Mouse (Mus musculus): Measurements from ENCODE around the gene Pds5b.
A peak's percentile ranks its signal among the peaks of the same experiment; 100 is the strongest.
"Not testable (repeated sequence)": the region's sequence is repeated elsewhere in the genome, so short reads cannot be mapped to it uniquely, and the experiment has no call there.

Pds5b gene

DNA sequence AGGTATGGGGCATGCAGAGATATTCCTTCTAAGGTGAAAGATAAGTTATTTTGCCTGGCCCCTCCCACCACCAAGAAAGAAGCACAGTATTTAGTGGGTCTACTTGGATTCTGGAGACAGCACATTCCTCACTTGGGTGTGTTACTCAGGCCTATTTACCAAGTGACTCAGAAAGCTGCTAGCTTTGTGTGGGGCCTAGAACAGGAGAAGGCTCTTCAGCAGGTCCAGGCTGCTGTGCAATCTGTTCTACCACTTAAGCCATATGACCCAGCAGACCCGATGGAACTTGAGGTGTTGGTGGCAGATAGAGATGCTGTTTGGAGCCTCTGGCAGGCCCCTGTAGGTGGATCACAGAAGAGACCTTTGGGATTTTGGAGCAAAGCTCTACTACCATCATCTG is 33.1 kb downstream of the Pds5b start:
- not testable (repeated sequence) for DNase-seq

GRCm38 (mm10) chr5:150707181-150707580 is 33.6 kb downstream of the Pds5b start:
- not testable (repeated sequence) for DNase-seq

DNA sequence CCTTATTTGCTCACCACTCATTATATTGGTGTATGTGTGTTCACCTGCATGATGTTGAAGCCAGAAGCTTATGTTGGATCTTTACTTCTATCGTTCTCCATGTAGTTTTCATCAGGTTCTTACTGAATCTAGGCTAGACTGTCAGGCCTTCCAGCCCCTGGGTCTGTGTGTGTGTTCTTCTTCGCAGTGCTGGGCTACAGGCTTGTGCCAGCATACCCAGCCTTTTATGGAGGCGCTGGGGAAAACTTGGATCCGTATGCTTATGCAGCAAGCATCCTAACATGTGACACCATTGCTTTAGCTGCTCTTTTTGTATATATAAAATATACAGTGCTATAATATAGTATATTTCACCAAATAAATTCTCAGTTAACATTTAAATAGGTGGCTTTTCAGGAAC is 38.0 kb downstream of the Pds5b start:
- DNase-seq: no peak

DNA sequence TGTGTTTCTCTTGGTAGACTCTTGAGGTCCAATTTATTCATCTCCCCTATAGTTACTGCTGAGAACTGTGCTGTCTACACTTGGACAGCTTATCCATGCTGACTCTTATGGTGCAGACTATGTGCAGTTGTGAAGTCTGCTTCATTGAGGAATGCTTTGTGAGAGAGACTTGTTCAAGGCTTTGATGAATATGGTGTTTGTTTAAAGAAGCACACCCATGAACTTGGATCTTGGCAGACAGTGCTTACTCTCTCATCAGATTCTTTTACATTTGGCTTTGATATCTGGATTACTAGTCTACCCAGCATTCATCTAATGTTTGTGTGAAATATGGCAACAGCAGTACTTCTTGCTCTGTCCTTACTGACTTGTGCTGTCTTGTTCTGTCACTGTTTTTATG is 39.9 kb downstream of the Pds5b start:
- no peak for DNase-seq

- peak; percentile 58 for DNase-seq
Observed at GRCm38 (mm10) chr5:150717775-150718174, 44.2 kb downstream of the Pds5b start.

GRCm38 (mm10) chr5:150724641-150725040 is 51.1 kb downstream of the Pds5b start:
- no peak for DNase-seq

- not testable (repeated sequence) for DNase-seq
Observed at GRCm38 (mm10) chr5:150737028-150737427, 63.5 kb downstream of the Pds5b start.

- DNase-seq: no peak
Observed at GRCm38 (mm10) chr5:150739311-150739710, 65.8 kb downstream of the Pds5b start.

GRCm38 (mm10) chr5:150740597-150740996 is 67.1 kb downstream of the Pds5b start:
- DNase-seq: no peak

DNA sequence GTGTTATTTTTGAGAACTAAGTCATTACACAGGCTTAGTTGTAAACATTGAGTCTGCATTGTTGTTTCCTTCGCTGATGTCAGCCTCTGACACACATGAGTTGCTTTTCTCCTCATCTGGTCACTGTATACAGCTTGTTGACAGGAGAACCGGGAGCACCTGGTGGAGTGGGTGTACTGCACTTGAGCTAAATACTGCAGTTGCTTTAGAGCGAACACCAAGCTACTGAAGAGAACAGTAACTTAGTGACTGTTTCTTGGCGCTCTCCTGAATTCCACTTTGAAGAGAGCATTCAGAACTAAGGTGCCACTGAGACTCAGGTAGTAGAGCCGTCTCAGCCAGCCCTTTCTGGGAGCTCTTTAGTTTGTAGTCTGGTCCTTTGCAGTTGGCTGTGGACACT is 83.1 kb downstream of the Pds5b start:
- no peak for DNase-seq

DNA sequence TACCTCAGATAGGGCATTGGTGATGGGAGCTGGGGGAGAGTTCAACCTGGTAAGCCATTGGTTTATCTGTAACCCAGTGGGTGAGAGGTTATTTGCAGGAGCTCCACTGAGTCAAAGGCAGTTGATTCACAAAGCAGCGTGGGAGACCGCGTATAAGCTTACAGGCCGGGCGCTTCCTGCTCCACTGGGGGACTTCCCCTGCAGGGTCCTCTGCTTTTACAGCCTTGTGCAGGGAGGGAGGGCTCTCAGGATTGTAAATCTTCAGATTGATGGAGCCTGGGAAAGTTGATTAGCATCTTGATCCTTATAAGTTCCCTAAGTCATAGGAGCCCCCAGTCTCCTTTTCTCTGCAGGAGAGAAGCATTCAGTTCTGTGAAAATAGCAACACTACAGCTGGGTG is 98.9 kb downstream of the Pds5b start:
- no peak for DNase-seq

GRCm38 (mm10) chr5:150773083-150773482 is 99.5 kb downstream of the Pds5b start:
- no peak for DNase-seq

DNA sequence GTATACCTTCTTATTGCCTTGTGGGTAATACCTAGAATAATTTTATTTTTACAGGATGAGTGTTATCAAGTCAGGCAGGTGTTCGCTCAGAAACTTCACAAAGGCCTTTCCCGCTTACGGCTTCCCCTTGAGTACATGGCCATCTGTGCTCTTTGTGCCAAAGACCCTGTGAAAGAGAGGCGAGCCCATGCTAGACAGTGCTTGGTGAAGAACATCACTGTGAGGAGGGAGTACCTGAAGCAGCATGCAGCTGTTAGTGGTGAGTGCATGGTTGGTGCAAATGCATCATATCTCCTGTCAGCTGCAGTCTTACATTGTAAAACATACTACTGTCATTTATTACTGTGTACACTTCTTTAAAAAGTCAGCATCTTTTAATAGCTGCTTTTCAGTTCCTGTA is 114.7 kb downstream of the Pds5b start:
- no peak for DNase-seq

DNA sequence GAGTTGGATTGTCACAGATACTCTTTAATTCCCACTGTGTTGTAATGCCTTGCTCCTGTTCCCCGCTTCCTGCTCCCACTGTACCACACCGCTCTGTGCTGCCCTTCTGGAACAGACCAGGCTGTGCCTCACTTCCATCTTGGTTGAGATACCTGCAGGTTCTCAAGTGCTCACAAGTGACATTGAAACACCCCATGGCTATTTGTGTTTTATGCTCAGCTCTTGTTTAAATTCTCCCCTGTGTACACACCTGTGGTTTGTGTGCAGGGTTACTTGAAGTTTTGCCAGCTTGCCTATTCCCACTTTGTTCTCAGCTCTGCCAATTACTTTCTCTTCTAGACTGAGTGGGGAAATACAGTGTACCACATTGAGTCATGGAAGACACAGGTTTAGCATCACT is 115.5 kb downstream of the Pds5b start:
- no peak for DNase-seq

DNA sequence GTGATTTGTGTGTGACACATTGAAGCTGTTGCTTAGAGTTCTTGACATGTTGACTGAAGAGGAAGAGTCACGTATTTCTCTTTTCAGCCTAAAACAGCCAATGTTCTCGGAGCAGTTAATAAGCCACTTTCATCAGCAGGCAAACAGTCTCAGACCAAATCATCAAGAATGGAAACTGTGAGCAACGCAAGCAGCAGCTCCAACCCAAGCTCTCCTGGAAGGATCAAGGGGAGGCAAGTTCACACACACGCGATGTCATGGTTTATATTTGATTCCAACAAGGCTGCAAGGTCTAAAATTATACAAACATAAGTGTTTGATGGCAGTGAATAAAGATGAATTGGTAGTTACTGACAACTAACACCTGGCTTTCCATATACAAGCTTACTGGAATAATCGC is 120.6 kb downstream of the Pds5b start:
- no peak for DNase-seq

DNA sequence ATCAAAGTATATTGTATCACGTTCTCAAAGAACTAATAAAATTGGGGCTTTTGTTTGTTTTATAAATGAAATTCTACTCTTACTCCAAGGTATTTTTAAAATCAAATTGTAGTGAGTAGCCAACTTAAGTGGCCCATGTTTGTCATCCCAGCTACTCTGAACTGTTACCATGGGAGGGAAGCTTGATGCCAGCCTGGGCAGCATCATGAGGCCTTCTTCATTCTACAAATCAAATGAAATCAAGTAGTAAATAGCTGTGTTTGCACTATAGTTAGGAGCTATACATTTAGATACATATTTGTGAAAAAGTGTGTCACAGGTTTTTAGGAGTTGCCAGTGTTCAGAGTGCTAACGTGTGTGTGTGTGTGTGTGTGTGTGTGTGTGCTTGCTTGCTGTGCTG is 126.5 kb downstream of the Pds5b start:
- no peak for DNase-seq

DNA sequence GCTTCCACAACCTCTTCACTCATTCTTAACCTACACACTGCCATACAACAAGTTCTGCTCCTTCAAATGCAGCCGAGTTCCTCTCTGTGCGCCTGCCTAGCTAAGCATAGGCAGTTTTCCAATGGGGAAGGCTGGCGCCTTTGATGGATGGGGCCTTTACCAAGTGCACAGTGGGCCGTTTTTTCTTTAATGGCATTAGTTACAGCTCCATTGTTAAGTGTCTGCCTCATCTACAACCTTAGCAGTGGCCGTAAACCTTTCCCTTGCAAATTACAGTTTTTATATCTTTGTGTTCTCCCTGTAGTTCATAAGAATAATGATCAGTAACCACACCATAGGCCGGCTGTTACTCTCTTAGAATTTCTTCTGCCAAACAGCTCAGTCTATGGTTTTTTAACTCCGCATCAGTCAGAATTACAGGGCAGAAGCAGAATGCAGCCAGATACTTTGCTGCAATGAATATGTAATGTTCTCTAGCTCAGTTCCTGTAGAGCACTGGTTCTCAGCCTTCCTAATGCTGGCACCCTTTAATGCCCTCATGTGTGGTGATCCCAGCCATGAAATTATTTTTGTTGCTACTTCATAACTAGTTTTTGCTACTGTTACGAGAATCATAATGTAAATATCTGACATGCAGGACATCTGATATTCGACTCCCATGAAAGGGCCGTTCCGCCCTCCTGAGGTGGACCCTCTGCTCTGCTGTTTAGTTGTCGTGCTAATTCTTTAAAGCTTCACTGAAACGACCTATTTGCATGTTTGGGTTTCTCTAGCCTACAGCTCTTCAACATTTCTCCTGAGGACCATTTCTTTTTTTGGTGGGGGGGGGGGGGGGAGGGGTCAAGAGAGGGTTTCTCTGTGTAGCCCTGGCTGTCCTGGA is 140.8 kb downstream of the Pds5b start:
- no peak for DNase-seq

DNA sequence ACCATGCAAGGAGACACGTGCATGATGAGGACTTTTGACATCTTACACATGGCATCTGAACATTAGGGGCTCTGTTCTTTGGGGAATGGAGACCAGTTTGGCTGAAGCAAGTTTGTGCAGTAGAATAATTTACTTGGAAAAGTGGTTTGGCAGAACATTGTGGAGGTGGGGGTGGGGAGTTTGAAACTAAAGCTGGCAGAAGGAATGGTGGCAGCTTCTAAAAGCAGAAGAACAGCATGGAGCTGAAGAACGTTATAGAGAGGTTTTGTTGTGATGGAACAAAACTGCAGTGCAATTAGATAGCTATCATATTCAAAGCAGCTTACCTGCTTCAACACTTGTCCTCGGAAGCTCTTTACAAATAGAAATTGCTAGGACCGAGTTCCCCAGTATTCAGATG is 141.9 kb downstream of the Pds5b start:
- DNase-seq: no peak

DNA sequence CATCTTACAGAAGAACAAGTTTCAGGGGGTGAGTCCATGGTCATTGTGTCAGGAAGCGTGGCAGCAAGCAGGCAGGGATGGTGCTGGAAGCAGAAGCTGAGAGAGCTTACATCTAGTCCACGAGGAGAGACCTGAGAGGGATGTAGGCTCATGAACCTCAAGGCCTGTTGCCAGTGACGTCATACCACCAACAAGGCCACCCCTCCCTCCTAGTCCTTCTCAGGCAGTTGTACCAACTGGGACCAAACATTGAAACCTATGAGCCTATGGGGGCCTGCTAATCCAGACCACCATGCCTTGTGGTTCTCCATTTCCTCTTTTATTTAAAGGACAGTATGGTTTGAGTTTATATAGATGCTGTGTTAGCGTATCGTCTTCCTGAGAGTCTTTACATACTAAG is 143.2 kb downstream of the Pds5b start:
- DNase-seq: no peak

DNA sequence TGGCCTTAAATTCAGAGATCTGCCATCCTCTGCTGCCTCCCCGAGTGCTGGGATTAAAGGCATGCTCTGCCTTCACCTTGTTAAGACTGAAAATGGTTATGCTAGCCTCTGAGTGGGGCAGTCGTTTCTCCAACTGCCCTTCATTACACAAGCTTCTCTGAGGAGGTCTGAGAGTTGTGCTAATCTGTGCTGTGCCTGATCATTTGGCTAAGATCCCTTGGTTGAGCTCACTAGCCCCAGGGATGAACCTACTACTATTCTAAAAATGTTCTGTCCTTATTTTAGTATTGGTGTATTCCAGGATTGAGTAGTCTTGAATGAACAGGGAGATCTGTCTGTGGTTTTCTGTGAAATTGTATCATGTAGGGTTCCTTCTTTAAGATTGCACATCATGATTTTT is 144.5 kb downstream of the Pds5b start:
- DNase-seq: no peak

DNA sequence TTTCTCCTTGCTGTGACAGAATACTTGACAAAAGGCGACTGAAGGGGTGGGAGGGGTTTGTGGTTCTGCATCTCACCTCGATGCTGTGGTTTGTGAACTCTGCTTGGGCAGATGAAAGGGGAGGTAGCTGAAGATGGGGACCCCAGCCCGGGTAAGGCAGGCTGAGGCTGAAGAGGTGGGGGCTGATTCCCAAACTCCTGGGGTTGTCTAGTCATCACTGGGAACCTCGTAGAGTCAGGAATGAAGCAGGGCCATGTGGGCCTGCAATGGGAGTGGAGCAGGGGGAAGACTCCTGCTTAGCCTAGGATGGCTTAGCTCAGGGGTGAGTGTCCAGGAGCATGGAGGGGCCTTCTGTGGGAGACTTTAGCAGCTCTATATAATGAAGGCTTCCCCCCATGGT is 145.3 kb downstream of the Pds5b start:
- no peak for DNase-seq

- no peak for DNase-seq
Observed at GRCm38 (mm10) chr5:150819520-150819919, 146.0 kb downstream of the Pds5b start.

- DNase-seq: no peak
Observed at GRCm38 (mm10) chr5:150821152-150821551, 147.6 kb downstream of the Pds5b start.

- no peak for DNase-seq
Observed at GRCm38 (mm10) chr5:150822781-150823180, 149.2 kb downstream of the Pds5b start.

DNA sequence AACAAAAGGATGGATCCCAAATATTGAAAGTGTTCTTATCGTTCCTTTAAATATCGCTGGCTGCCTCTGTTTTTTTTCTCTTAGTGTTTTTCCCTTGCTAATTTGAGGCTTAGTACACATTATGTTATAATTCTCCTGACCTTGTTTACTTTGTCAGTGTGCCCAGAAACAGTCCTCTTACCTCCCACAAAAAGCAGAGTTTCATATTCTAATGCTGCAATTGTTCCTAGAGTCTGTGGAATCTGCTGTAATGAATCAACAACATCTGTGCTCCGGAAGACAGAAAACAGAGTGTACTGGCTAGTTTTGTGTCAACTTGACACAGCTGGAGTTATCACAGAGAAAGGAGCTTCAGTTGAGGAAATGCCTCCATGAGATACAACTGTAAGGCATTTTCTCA is 149.8 kb downstream of the Pds5b start:
- no peak for DNase-seq
